Mouse (Mus musculus) CH12.LX (cell line): ENCODE measurements at regions not wholly inside any gene's neighbourhood (a gene's known extent, or its start where the extent isn't known, plus 50 kb on each side); places are given as distances from the start of the nearest gene placed in this dataset.

Experiments used
- CTCF ChIP-seq, 2 experiments: IDR thresholded peaks in 1 of 2; conservative IDR thresholded peaks in 1 of 2; 2 replicates each; pipeline ENCODE4 v1.5.1; 2011 to 2012; ENCODE audit warnings: low read depth in 2 of 2, low read length in 2 of 2, improper control_type of control experiment in 1 of 2, inconsistent platforms in 1 of 2, mild to moderate bottlenecking in 1 of 2, moderate library complexity in 1 of 2
- MEF2A ChIP-seq: IDR thresholded peaks from 2 replicates; pipeline ENCODE4 v1.6.1; 2014; ENCODE audit warnings: low read depth, mild to moderate bottlenecking, inconsistent platforms, low read length, improper control_type of control experiment, borderline replicate concordance
- RCOR1 ChIP-seq: conservative IDR thresholded peaks from 2 replicates; pipeline ENCODE4 v1.6.1; 2012; ENCODE audit warnings: low read depth, mild to moderate bottlenecking, inconsistent platforms, low read length, improper control_type of control experiment

DNA sequence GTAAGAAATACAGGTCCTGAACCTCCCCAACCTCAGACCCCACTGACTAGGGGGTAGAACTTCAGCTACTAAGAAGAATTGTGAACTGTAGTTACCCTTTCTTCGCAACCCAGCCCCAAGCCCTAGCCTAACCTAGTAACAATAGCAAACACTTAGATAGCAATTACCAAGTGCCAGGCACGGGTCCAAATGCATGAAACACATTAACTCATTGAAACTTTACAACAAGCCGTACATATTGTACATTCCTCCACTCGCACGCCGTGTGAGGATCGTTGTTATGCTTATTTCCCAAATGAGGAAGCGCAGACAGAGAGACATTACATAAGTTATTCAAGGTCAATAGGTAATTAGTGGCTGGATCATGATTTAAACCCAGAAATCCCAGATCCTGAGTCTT, 100.5 kb downstream of the Cyp26b1 start:
- TF ChIP-seq CTCF (conservative IDR thresholded peaks at IDR 0.05 in 1 of 2, IDR thresholded peaks at IDR 0.05 in 1 of 2; ENCODE audit: low read depth in 2 of 2, low read length in 2 of 2): no peak
- TF ChIP-seq RCOR1: no peak
- no peak for TF ChIP-seq MEF2A
